Mouse (Mus musculus) embryonic facial prominence, embryonic 15.5 days (tissue): ENCODE measurements around the gene Mrps2. TPM values are rescaled to one million over a fixed set of nuclear protein-coding genes. Genes with fewer than 3 reads are reported as not detected.

Experiments
- ATAC-seq: fragments of 200-750 bp; cut with Nextera tagmentation; 2 replicates; pipeline ENCODE4 v1.8.0; 2017; ENCODE audit warnings: low read depth, moderate TSS enrichment; ENCODE audit not compliant: insufficient number of reproducible peaks, low FRiP score, low TSS enrichment
- H3K27ac ChIP-seq: fragments of 300-500 bp; sonication (generic); replicated peaks from 2 replicates; pipeline ENCODE4 v1.5.1; 2015; ENCODE audit warnings: mild to moderate bottlenecking, inconsistent platforms
- H3K27me3 ChIP-seq: fragments of 300-500 bp; sonication (generic); 2 replicates; pipeline ENCODE4 v1.6.1; 2015; ENCODE audit warnings: inconsistent platforms
- H3K36me3 ChIP-seq: fragments of 300-500 bp; sonication (generic); 2 replicates; pipeline ENCODE4 v1.6.1; 2015; ENCODE audit warnings: mild to moderate bottlenecking, inconsistent platforms
- H3K4me1 ChIP-seq: fragments of 300-500 bp; sonication (generic); 2 replicates; pipeline ENCODE4 v1.6.1; 2015; ENCODE audit warnings: inconsistent platforms
- H3K4me2 ChIP-seq: fragments of 300-500 bp; sonication (generic); replicated peaks from 2 replicates; pipeline ENCODE4 v1.6.1; 2015; ENCODE audit warnings: mild to moderate bottlenecking, inconsistent platforms
- H3K4me3 ChIP-seq: fragments of 300-500 bp; sonication (generic); replicated peaks from 2 replicates; pipeline ENCODE4 v1.5.1; 2015; ENCODE audit warnings: mild to moderate bottlenecking, inconsistent platforms
- H3K9ac ChIP-seq: fragments of 300-500 bp; sonication (generic); 2 replicates; pipeline ENCODE4 v1.6.1; 2015; ENCODE audit warnings: inconsistent platforms
- H3K9me3 ChIP-seq: fragments of 300-500 bp; sonication (generic); replicated peaks from 2 replicates; pipeline ENCODE4 v1.6.1; 2016; ENCODE audit warnings: inconsistent platforms
- WGBS: fragments of 180-500 bp; shearing (Covaris S2); methylation state at CpG from one replicate; pipeline ENCODE4 v1.1.7; 2015; 5-methylcytosine and 5-hydroxymethylcytosine counted together
- polyA plus RNA-seq: library from polyadenylated mRNA; unstranded; fragments of >200 nt; fragmentation: Nextera tagmentation; extraction: Ambion mirVana; gene quantifications from 2 replicates; pipeline ENCODE4 v1.2.1, GENCODE M21; 2015

The Mrps2 gene
- polyA plus RNA-seq: 50.1 and 54.8 TPM in 2 replicates

DNA sequence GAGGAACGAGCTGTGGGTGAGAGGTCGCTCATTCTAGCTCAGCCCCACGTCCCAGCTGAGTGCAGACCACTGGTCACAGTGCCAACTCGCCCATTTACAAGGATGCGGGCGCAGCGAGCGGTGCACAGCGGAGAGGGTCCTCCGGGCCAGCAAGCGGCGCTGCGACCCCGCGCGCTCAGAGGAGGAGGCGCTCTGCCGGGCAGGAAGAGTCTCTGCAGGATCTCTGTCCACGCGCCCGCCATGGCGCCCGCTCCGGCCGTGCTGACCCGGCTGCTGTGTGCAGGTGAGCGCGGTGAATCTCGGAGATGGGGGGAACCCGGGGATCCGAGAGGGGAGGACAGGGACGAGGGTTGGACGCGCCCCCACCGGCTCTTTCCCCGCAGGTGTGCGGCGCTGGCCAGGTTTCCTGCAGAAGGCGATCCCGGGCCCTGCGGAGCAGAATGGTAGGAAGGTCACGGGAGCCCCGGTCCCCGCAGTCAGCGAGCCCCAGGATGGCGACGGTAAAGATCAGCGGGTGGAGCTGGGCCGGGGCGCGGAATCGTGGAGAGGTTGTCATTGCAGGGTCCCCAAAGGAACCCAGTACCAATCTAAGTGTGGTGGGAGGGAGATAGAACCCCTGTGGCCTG lies at the start of gene Mrps2:
Gene Mrps2, plus strand, starts transcription at position 207 of the 626 bp plus-strand sequence.
- Histone ChIP-seq H3K4me1 (peaks cover 17% of the 10 kb centered on the region), H3K36me3 (peaks cover 40% of the 10 kb centered on the region), H3K9me3 (no peaks in the 10 kb centered on the region), H3K9ac (peak within 1 kb of the TSS; percentile 96), H3K4me2 (peak within 1 kb of the TSS; percentile 71), H3K4me3 (peak within 1 kb of the TSS; percentile 97), H3K27me3 (peaks cover 3% of the 10 kb centered on the region), H3K27ac (no peak within 1 kb of the TSS)
- WGBS: 0% methylated on average over 52 of the region's 52 CpGs
- ATAC-seq: peak; percentile 90

DNA sequence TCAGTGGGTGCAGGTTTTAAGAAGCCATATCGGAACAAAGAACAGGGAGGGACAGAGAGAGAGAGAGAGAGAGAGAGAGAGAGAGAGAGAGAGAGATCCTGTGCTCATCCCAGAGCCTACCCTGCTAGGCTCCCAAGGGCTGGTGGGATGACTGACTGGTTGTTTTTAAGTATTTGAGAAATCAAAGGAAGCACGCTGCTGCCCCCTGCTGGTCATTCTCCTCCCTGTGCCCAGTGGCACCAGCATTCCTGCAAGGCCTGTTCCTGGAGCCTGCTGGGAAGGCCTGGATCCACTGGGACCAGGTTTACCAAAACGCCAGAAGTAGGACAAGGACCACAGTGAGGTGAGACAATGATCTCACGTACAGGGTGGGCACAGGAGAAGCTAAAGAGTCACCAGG lies 48.0 kb upstream of the Mrps2 start:
- H3K9me3 ChIP-seq: no peaks in the 10 kb centered on the region
- H3K27ac ChIP-seq: no peak overlapping the region
- H3K4me2 ChIP-seq: no peak overlapping the region
- H3K27me3 ChIP-seq: no peaks in the 10 kb centered on the region
- H3K36me3 ChIP-seq: no peaks in the 10 kb centered on the region
- no peak overlapping the region for H3K9ac ChIP-seq
- H3K4me1 ChIP-seq: peaks cover 28% of the 10 kb centered on the region
- WGBS: 20% methylated on average over 4 of the region's 4 CpGs
- H3K4me3 ChIP-seq: no peak overlapping the region
- peak; percentile 11; the same call in 1 of the 2 replicates for ATAC-seq

GRCm38 (mm10) chr2:28423167-28423566 lies 44.7 kb upstream of the Mrps2 start:
- no peaks in the 10 kb centered on the region for H3K36me3 ChIP-seq
- no peaks in the 10 kb centered on the region for H3K27me3 ChIP-seq
- no peaks in the 10 kb centered on the region for H3K9me3 ChIP-seq
- WGBS: 34% methylated on average over 3 of the region's 3 CpGs
- no peak overlapping the region for H3K4me3 ChIP-seq
- H3K27ac ChIP-seq: no peak overlapping the region
- ATAC-seq: no peak
- no peak overlapping the region for H3K4me2 ChIP-seq
- 0 out of 2 replicates have a peak, but pooled peaks cover 4% of the 10 kb centered on the region for H3K4me1 ChIP-seq
- no peak overlapping the region for H3K9ac ChIP-seq

GRCm38 (mm10) chr2:28427226-28427625 lies 40.6 kb upstream of the Mrps2 start:
- no peak overlapping the region for H3K9ac ChIP-seq
- no peak overlapping the region for H3K4me2 ChIP-seq
- WGBS: 70% methylated on average over 6 of the region's 6 CpGs
- H3K9me3 ChIP-seq: no peaks in the 10 kb centered on the region
- H3K27ac ChIP-seq: no peak overlapping the region
- ATAC-seq: no peak
- no peak overlapping the region for H3K4me3 ChIP-seq
- H3K36me3 ChIP-seq: no peaks in the 10 kb centered on the region
- no peaks in the 10 kb centered on the region for H3K27me3 ChIP-seq
- no peaks in the 10 kb centered on the region for H3K4me1 ChIP-seq

- Histone ChIP-seq H3K36me3 (no peaks in the 10 kb centered on the region), H3K4me3 (no peak overlapping the region), H3K9me3 (no peaks in the 10 kb centered on the region), H3K27ac (no peak overlapping the region), H3K4me1 (0 out of 2 replicates have a peak, but pooled peaks cover 6% of the 10 kb centered on the region), H3K27me3 (no peaks in the 10 kb centered on the region), H3K9ac (no peak overlapping the region), H3K4me2 (no peak overlapping the region)
- WGBS: 50% methylated on average over 6 of the region's 6 CpGs
- no peak for ATAC-seq
Observed at GRCm38 (mm10) chr2:28430846-28431245, 37.0 kb upstream of the Mrps2 start.

DNA sequence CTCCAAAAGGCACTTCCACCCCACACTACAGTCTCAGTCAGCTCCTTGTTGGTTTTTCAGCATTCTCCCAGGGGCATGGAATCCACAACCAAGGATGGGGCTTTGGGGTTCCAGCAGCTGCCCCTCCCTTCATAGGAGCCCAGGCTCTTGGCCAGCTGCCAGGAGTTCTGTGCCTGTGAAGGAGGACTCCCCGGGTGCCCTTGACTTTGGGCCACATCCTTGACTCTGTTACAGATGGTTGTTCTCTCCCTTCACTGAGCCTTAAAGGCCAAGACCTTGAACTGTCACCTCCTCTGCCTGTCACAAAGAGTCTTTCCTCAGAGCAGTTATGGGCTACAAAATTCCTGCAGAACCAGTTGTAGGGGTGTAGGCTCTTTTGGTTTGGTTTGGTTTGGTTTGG lies 35.1 kb upstream of the Mrps2 start:
- Histone ChIP-seq H3K4me1 (0 out of 2 replicates have a peak, but pooled peaks cover 6% of the 10 kb centered on the region), H3K9me3 (no peaks in the 10 kb centered on the region), H3K9ac (no peak overlapping the region), H3K4me2 (no peak overlapping the region), H3K36me3 (no peaks in the 10 kb centered on the region), H3K27ac (no peak overlapping the region), H3K4me3 (no peak overlapping the region), H3K27me3 (no peaks in the 10 kb centered on the region)
- WGBS: 4% methylated on average over 1 of the region's 1 CpGs
- no peak for ATAC-seq

- no peak overlapping the region for H3K4me3 ChIP-seq
- 27% methylated on average over 2 of the region's 2 CpGs for WGBS
- no peaks in the 10 kb centered on the region for H3K27me3 ChIP-seq
- no peaks in the 10 kb centered on the region for H3K9me3 ChIP-seq
- H3K36me3 ChIP-seq: no peaks in the 10 kb centered on the region
- no peak overlapping the region for H3K9ac ChIP-seq
- no peak overlapping the region for H3K27ac ChIP-seq
- no peak for ATAC-seq
- 0 out of 2 replicates have a peak, but pooled peaks cover 6% of the 10 kb centered on the region for H3K4me1 ChIP-seq
- no peak overlapping the region for H3K4me2 ChIP-seq
Observed at GRCm38 (mm10) chr2:28433512-28433911, 34.4 kb upstream of the Mrps2 start.

DNA sequence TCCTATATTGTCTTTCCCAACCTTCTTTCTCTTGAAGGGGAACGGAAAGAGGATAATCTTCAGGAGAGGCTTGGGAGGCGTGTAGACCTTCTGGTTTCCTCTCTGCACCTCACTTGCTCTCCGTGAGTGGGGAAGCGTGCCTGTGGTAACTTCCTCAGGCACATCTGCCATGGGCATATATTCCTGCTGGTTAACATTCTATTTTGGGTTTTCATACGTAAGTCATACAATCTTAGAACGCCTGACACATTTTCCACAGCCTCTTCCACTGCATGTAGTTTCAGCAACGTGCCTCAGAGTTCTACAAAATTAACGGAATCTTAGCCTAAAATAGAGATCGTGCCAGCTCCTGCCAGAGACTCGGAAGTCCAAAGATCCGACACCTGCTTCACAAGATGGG lies 32.5 kb upstream of the Mrps2 start:
- H3K4me1 ChIP-seq: 0 out of 2 replicates have a peak, but pooled peaks cover 6% of the 10 kb centered on the region
- no peak for ATAC-seq
- no peak overlapping the region for H3K27ac ChIP-seq
- 83% methylated on average over 11 of the region's 11 CpGs for WGBS
- H3K36me3 ChIP-seq: no peaks in the 10 kb centered on the region
- no peak overlapping the region for H3K4me2 ChIP-seq
- no peaks in the 10 kb centered on the region for H3K27me3 ChIP-seq
- H3K9me3 ChIP-seq: no peaks in the 10 kb centered on the region
- H3K9ac ChIP-seq: no peak overlapping the region
- no peak overlapping the region for H3K4me3 ChIP-seq

DNA sequence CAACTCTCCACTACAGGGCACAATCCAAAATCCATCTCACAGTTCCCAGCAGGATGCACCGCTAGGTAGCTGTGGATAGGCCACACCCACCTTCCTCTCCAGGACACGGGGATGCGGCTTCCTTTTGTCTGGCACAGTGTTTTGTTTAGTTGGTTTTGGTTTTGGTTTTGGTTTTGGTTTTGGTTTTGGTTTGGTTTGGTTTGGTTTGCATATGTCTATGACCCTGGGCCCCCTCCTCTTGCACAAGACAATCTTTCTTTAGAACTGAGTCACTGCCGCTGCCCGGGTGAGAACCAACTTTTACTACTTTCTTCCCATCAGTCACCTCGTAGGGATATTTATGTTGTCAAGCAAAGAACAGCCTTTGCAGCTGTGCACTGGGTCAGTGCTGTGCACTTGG lies 27.0 kb upstream of the Mrps2 start:
- Histone ChIP-seq H3K27ac (no peak overlapping the region), H3K9ac (no peak overlapping the region), H3K27me3 (no peaks in the 10 kb centered on the region), H3K36me3 (no peaks in the 10 kb centered on the region), H3K4me3 (no peak overlapping the region), H3K4me2 (no peak overlapping the region), H3K9me3 (no peaks in the 10 kb centered on the region), H3K4me1 (peaks cover 2% of the 10 kb centered on the region; the same call in 1 of the 2 replicates)
- WGBS: 75% methylated on average over 6 of the region's 6 CpGs
- no peak for ATAC-seq

- H3K9ac ChIP-seq: no peak overlapping the region
- no peak overlapping the region for H3K4me3 ChIP-seq
- no peak overlapping the region for H3K4me2 ChIP-seq
- H3K36me3 ChIP-seq: 0 out of 2 replicates have a peak, but pooled peaks cover under 1% of the 10 kb centered on the region
- no peaks in the 10 kb centered on the region for H3K9me3 ChIP-seq
- H3K27me3 ChIP-seq: no peaks in the 10 kb centered on the region
- no peak overlapping the region for H3K27ac ChIP-seq
- WGBS: 73% methylated on average over 4 of the region's 4 CpGs
- ATAC-seq: no peak
- peaks cover 22% of the 10 kb centered on the region for H3K4me1 ChIP-seq
Observed at GRCm38 (mm10) chr2:28445082-28445481, 22.8 kb upstream of the Mrps2 start.

- peak overlapping the region; percentile 78 for H3K27ac ChIP-seq
- no peaks in the 10 kb centered on the region for H3K9me3 ChIP-seq
- peak overlapping the region; percentile 93 for H3K4me2 ChIP-seq
- WGBS: 3% methylated on average over 5 of the region's 5 CpGs
- peak overlapping the region; percentile 73 for H3K4me3 ChIP-seq
- H3K36me3 ChIP-seq: peaks cover 6% of the 10 kb centered on the region; the same call in 1 of the 2 replicates
- peak overlapping the region; percentile 80 for H3K9ac ChIP-seq
- no peaks in the 10 kb centered on the region for H3K27me3 ChIP-seq
- ATAC-seq: no peak
- peaks cover 22% of the 10 kb centered on the region for H3K4me1 ChIP-seq
Observed at GRCm38 (mm10) chr2:28446181-28446514, 21.7 kb upstream of the Mrps2 start.
